ENCODE assay signal across 17 mouse cellular contexts in genomic region chr1:75372450-75372849, GRCm38 (mm10). TPM values are rescaled to one million over a fixed set of nuclear protein-coding genes. Genes with fewer than 3 reads are reported as not detected.
DNase-seq lines count a peak whose midpoint lies in the region; ATAC-seq lines count a peak whose summit lies in the region.
"Had no signal": no experiment of that assay in that cellular context is flagged by ENCODE, and none has a peak within 500 bp of the region (broad histone marks: within the 10 kb centered on the region; RNA-seq: fewer than 3 reads in every experiment).

No protein-coding gene starts in this region.

- no peak overlapping the region for H3K4me2 ChIP-seq in midbrain, embryonic 13.5 days (replicated peaks)
- no peak overlapping the region for H3K4me2 ChIP-seq in midbrain, embryonic 11.5 days
- H3K4me2 ChIP-seq: embryonic facial prominence, embryonic 13.5 days; forebrain, embryonic 12.5 days; heart, embryonic 12.5 days; hindbrain, embryonic 15.5 days had no signal

- H3K9me3 ChIP-seq in midbrain, embryonic 13.5 days = no peaks in the 10 kb centered on the region
- H3K9me3 ChIP-seq in midbrain, embryonic 11.5 days (ENCODE audit: control insufficient read depth, low read length) = no peaks in the 10 kb centered on the region
- H3K9me3 ChIP-seq: embryonic facial prominence, embryonic 13.5 days; forebrain, embryonic 12.5 days; heart, embryonic 12.5 days; hindbrain, embryonic 10.5 days; hindbrain, embryonic 15.5 days had no signal

- no peak overlapping the region for H3K4me3 ChIP-seq in midbrain, embryonic 13.5 days (replicated peaks)
- H3K4me3 ChIP-seq in midbrain, embryonic 11.5 days (ENCODE audit: low read depth, low read length) = no peak overlapping the region
- no peak overlapping the region for H3K4me3 ChIP-seq in brown adipose tissue, adult 24 weeks (ENCODE audit: insufficient read depth, low read depth, low read length)
- H3K4me3 ChIP-seq: embryonic facial prominence, embryonic 13.5 days; forebrain, embryonic 12.5 days; heart, embryonic 12.5 days; hindbrain, embryonic 10.5 days; hindbrain, embryonic 15.5 days had no signal

- ATAC-seq in midbrain, embryonic 13.5 days = no peak
- ATAC-seq in midbrain, embryonic 11.5 days (ENCODE audit: low FRiP score) = no peak
- ATAC-seq: forebrain, embryonic 16.5 days; intestine, embryonic 16.5 days had no signal

- no peak overlapping the region for H3K9ac ChIP-seq in midbrain, embryonic 13.5 days (replicated peaks)
- H3K9ac ChIP-seq in midbrain, embryonic 11.5 days (ENCODE audit: low read length) = no peak overlapping the region
- H3K9ac ChIP-seq: embryonic facial prominence, embryonic 13.5 days; forebrain, embryonic 12.5 days; heart, embryonic 12.5 days; hindbrain, embryonic 15.5 days had no signal

- 73% methylated on average over 3 of the region's 3 CpGs for WGBS in midbrain, embryonic 13.5 days
- WGBS in midbrain, embryonic 11.5 days = 85% methylated on average over 3 of the region's 3 CpGs

- peaks cover 38% of the 10 kb centered on the region for H3K27me3 ChIP-seq in midbrain, embryonic 13.5 days
- peaks cover 11% of the 10 kb centered on the region for H3K27me3 ChIP-seq in midbrain, embryonic 11.5 days (ENCODE audit: control insufficient read depth, insufficient read depth, low read length)
- H3K27me3 ChIP-seq: CH12.LX had no signal

- H3K4me1 ChIP-seq in midbrain, embryonic 13.5 days (replicated peaks) = peaks cover 38% of the 10 kb centered on the region
- peaks cover 15% of the 10 kb centered on the region for H3K4me1 ChIP-seq in midbrain, embryonic 11.5 days (ENCODE audit: control insufficient read depth, insufficient read depth, low read length)
- H3K4me1 ChIP-seq in brown adipose tissue, adult 24 weeks (ENCODE audit: control insufficient read depth, insufficient read depth, insufficient read length, low read length) = peaks cover 4% of the 10 kb centered on the region; the same call in 1 of the 2 replicates

- H3K36me3 ChIP-seq in midbrain, embryonic 13.5 days = no peaks in the 10 kb centered on the region
- H3K36me3 ChIP-seq in midbrain, embryonic 11.5 days (ENCODE audit: control insufficient read depth, insufficient read depth, low read length) = no peaks in the 10 kb centered on the region
- H3K36me3 ChIP-seq: embryonic facial prominence, embryonic 13.5 days; forebrain, embryonic 12.5 days; hindbrain, embryonic 10.5 days; hindbrain, embryonic 15.5 days had no signal

- DNase-seq in cerebellum, adult 8-10 months = peak; percentile 33
- no peak for DNase-seq in cerebellum, adult 11 months
- DNase-seq in midbrain, embryonic 11.5 days (ENCODE audit: low spot score, missing footprints) = no peak
- no peak for DNase-seq in embryo, embryonic 10.5 days (ENCODE audit: low spot score)
- no peak for DNase-seq in thymus, postnatal 14 days
- DNase-seq: adrenal gland, postnatal 10 days; gastrocnemius, postnatal 25 days had no signal

- peak overlapping the region; percentile 77; the same call in 1 of the 2 replicates for H3K27ac ChIP-seq in midbrain, embryonic 13.5 days
- no peak overlapping the region for H3K27ac ChIP-seq in midbrain, embryonic 11.5 days (ENCODE audit: low read depth, low read length)
- H3K27ac ChIP-seq in brown adipose tissue, adult 24 weeks (replicated peaks; ENCODE audit: low read depth, low read length) = 0 out of 2 replicates have a peak overlapping the region, but pooled peaks have one; percentile 18
- H3K27ac ChIP-seq: embryonic facial prominence, embryonic 13.5 days; forebrain, embryonic 12.5 days; hindbrain, embryonic 10.5 days; hindbrain, embryonic 15.5 days had no signal

RNA-seq across cellular contexts. Expression of gene Speg, which starts 2.6 kb away (rescaled TPM):
- 11.2 and 12.8 TPM in 2 replicates for polyA plus RNA-seq in midbrain, embryonic 13.5 days (2015; fragmentation: Nextera tagmentation; extraction: Ambion mirVana)
- 13.4 and 15.2 TPM in 2 replicates for polyA plus RNA-seq in midbrain, embryonic 11.5 days (2014; fragmentation: Nextera tagmentation; extraction: Ambion mirVana)
- 5.7 and 11.3 TPM in 2 replicates for polyA plus RNA-seq in brown adipose tissue, adult 24 weeks (2012; ENCODE audit: insufficient read depth, insufficient read length, missing spikeins)

RNA-seq across cellular contexts. Expression of gene Des, which starts 12.3 kb away (rescaled TPM):
- 0.84 and 1.1 TPM in 2 replicates for polyA plus RNA-seq in midbrain, embryonic 13.5 days (2015; fragmentation: Nextera tagmentation; extraction: Ambion mirVana)
- polyA plus RNA-seq in midbrain, embryonic 11.5 days (2014; fragmentation: Nextera tagmentation; extraction: Ambion mirVana) = 0.52 and 0.68 TPM in 2 replicates
- polyA plus RNA-seq in brown adipose tissue, adult 24 weeks (2012; ENCODE audit: insufficient read depth, insufficient read length, missing spikeins) = 68.8 and 75.5 TPM in 2 replicates

RNA-seq across cellular contexts. Expression of gene Dnpep, which starts 54.7 kb away (rescaled TPM):
- polyA plus RNA-seq in midbrain, embryonic 13.5 days (2015; fragmentation: Nextera tagmentation; extraction: Ambion mirVana) = 155 and 161 TPM in 2 replicates
- polyA plus RNA-seq in midbrain, embryonic 11.5 days (2014; fragmentation: Nextera tagmentation; extraction: Ambion mirVana) = 149 TPM in 2 replicates
- polyA plus RNA-seq in brown adipose tissue, adult 24 weeks (2012; ENCODE audit: insufficient read depth, insufficient read length, missing spikeins) = 72.6 and 86.4 TPM in 2 replicates

Comparison
In these comparisons a context has a peak if more than half of its experiments do, and no peak if none do; other contexts are left out.
1. RNA of gene Des, which starts 12.3 kb away (polyA plus RNA-seq): 68.8 to 75.5 TPM in brown adipose tissue, adult 24 weeks; 0.84 to 1.1 TPM in midbrain, embryonic 13.5 days and 0.52 to 0.68 TPM in midbrain, embryonic 11.5 days; every median in the first group is over 10 times any median in the second.